8 mouse cellular contexts compared by ENCODE assay signal in the genomic region with DNA sequence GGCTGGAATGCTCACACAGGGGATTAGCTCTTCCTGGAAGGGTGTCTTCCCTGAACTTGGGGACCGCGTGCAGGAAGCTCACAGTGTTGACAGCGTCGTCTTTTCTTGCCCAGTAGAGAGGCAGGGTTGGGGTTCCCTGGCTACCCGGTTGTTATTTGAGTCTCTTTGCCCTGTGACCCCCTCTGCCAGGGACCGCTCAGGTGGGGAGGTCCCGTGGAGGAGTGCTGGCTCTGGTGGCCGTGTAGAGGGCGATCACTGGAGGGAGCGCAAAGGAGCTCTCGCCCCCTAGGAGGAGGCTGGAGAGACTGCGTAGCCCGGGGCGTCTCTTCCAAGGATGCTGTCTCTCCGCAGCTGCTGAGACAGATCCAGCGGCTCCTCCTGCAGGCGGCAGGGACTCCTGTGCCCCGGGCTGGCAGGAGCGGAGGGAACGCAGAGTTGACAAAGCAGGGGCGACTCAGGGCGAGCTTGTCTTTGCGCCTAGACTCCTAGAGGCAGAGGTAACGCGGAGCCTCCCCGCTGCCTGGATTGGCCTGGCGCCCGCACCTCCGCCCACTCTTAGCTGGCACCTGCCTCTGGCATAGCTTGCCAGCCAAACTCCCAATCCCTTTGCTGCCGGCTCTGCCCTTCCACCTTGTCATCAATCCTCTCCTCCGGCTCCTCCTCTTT. TPM values are rescaled to one million over a fixed set of nuclear protein-coding genes. Genes with fewer than 3 reads are reported as not detected.
DNase-seq lines count a peak whose midpoint lies in the region; ATAC-seq and TF ChIP-seq lines count a peak whose summit lies in the region.

A gene (minus strand): TSS at position 499 of the 666 bp plus-strand sequence.

- H3K4me3 ChIP-seq in ES-Bruce4 (ENCODE audit: low read depth, low read length): peak within 1 kb of the TSS; percentile 73
- H3K4me3 ChIP-seq in bone marrow macrophage, adult 2 months (ENCODE audit: insufficient read depth, low read length): peak within 1 kb of the TSS; percentile 47
- peak within 1 kb of the TSS; percentile 44 for H3K4me3 ChIP-seq in forebrain, embryonic 11.5 days (ENCODE audit: low read depth, low read length)
- peak within 1 kb of the TSS; percentile 67 for H3K4me3 ChIP-seq in heart, embryonic 16.5 days (ENCODE audit: low read length)
- H3K4me3 ChIP-seq in liver, embryonic 11.5 days (ENCODE audit: low read depth, low read length): peak within 1 kb of the TSS; percentile 52

- no peaks in the 10 kb centered on the region for H3K9me3 ChIP-seq in ES-Bruce4 (replicated peaks; ENCODE audit: control insufficient read depth, insufficient read depth, low read length, poor library complexity, severe bottlenecking)
- no peaks in the 10 kb centered on the region for H3K9me3 ChIP-seq in forebrain, embryonic 11.5 days (ENCODE audit: control insufficient read depth, low read length)
- no peaks in the 10 kb centered on the region for H3K9me3 ChIP-seq in heart, embryonic 16.5 days (replicated peaks; ENCODE audit: control insufficient read depth, low read length)
- no peaks in the 10 kb centered on the region for H3K9me3 ChIP-seq in liver, embryonic 11.5 days (ENCODE audit: control insufficient read depth, low read length)

- H3K4me2 ChIP-seq in forebrain, embryonic 11.5 days (ENCODE audit: low read depth, low read length, severe bottlenecking): peak within 1 kb of the TSS; percentile 93
- H3K4me2 ChIP-seq in heart, embryonic 16.5 days (ENCODE audit: low read depth, low read length): peak within 1 kb of the TSS; percentile 98
- peak within 1 kb of the TSS; percentile 77 for H3K4me2 ChIP-seq in liver, embryonic 11.5 days

- peak; percentile 72 for DNase-seq in forebrain, embryonic 11.5 days (ENCODE audit: low spot score)
- peak; percentile 73 for DNase-seq in kidney, postnatal 10 days
- peak; percentile 43 for DNase-seq in liver, embryonic 11.5 days (ENCODE audit: low spot score)
- DNase-seq in testis, postnatal 14 days (ENCODE audit: low spot score): peak; percentile 13

- no peak for TF ChIP-seq POLR2A in ES-Bruce4 (IDR thresholded peaks at IDR 0.05; ENCODE audit: insufficient read depth, low read length)
- no peak for TF ChIP-seq POLR2A in bone marrow macrophage, adult 2 months (IDR thresholded peaks at IDR 0.05; ENCODE audit: borderline replicate concordance, low read depth, low read length)

- ATAC-seq in forebrain, embryonic 11.5 days (replicated peaks; ENCODE audit: low FRiP score): peak; percentile 72
- peak; percentile 55 for ATAC-seq in heart, embryonic 16.5 days (replicated peaks; ENCODE audit: extremely low read depth, insufficient read depth, low FRiP score)
- no peak for ATAC-seq in liver, embryonic 11.5 days (replicated peaks; ENCODE audit: low FRiP score)
- ATAC-seq in monocyte, adult 5-6 weeks (replicated peaks; ENCODE audit: insufficient number of reproducible peaks, low FRiP score, low TSS enrichment, poor library complexity, severe bottlenecking): peak; percentile 38; the same call in 1 of the 2 replicates

- no peak within 1 kb of the TSS for H3K27ac ChIP-seq in ES-Bruce4 (ENCODE audit: insufficient read depth, low read length)
- no peak within 1 kb of the TSS for H3K27ac ChIP-seq in bone marrow macrophage, adult 2 months (ENCODE audit: insufficient read depth, low read depth, low read length)
- H3K27ac ChIP-seq in forebrain, embryonic 11.5 days (ENCODE audit: low read depth, low read length): no peak within 1 kb of the TSS
- H3K27ac ChIP-seq in heart, embryonic 16.5 days (ENCODE audit: low read length): peak within 1 kb of the TSS; percentile 0
- H3K27ac ChIP-seq in liver, embryonic 11.5 days (ENCODE audit: low read depth, low read length): peak within 1 kb of the TSS; percentile 49

- no peaks in the 10 kb centered on the region for H3K4me1 ChIP-seq in ES-Bruce4 (ENCODE audit: control insufficient read depth, insufficient read depth, low read length)
- peaks cover 8% of the 10 kb centered on the region for H3K4me1 ChIP-seq in bone marrow macrophage, adult 2 months (ENCODE audit: control insufficient read depth, insufficient read depth, low read length)
- peaks cover 5% of the 10 kb centered on the region; the same call in 1 of the 2 replicates for H3K4me1 ChIP-seq in forebrain, embryonic 11.5 days (replicated peaks; ENCODE audit: control insufficient read depth, insufficient read depth, low read length)
- H3K4me1 ChIP-seq in heart, embryonic 16.5 days (ENCODE audit: control insufficient read depth, insufficient read depth, low read length): peaks cover 17% of the 10 kb centered on the region
- H3K4me1 ChIP-seq in liver, embryonic 11.5 days (replicated peaks; ENCODE audit: control insufficient read depth, insufficient read depth, low read length): no peaks in the 10 kb centered on the region; the same call in 1 of the 2 replicates

- WGBS in forebrain, embryonic 11.5 days: 2% methylated on average over 31 of the region's 31 CpGs
- under 1% methylated on average over 31 of the region's 31 CpGs for WGBS in heart, embryonic 16.5 days
- 3% methylated on average over 31 of the region's 31 CpGs for WGBS in liver, embryonic 11.5 days

- no peaks in the 10 kb centered on the region for H3K36me3 ChIP-seq in ES-Bruce4 (ENCODE audit: control insufficient read depth, insufficient read depth, low read length, poor library complexity, severe bottlenecking)
- H3K36me3 ChIP-seq in forebrain, embryonic 11.5 days (ENCODE audit: control insufficient read depth, insufficient read depth, low read length): no peaks in the 10 kb centered on the region
- H3K36me3 ChIP-seq in heart, embryonic 16.5 days (ENCODE audit: control insufficient read depth, insufficient read depth): no peaks in the 10 kb centered on the region
- no peaks in the 10 kb centered on the region for H3K36me3 ChIP-seq in liver, embryonic 11.5 days (ENCODE audit: control insufficient read depth, insufficient read depth, low read length)

- TF ChIP-seq CTCF in ES-Bruce4 (IDR thresholded peaks at IDR 0.05; ENCODE audit: low read depth, low read length): peak; percentile 15
- no peak for TF ChIP-seq CTCF in bone marrow macrophage, adult 2 months (IDR thresholded peaks at IDR 0.05; ENCODE audit: low read depth, low read length)

- peaks cover 9% of the 10 kb centered on the region; the same call in 1 of the 2 replicates for H3K27me3 ChIP-seq in ES-Bruce4 (ENCODE audit: control insufficient read depth, insufficient read depth, low read length, poor library complexity, severe bottlenecking)
- peaks cover 14% of the 10 kb centered on the region; the same call in 1 of the 2 replicates for H3K27me3 ChIP-seq in forebrain, embryonic 11.5 days (ENCODE audit: control insufficient read depth, insufficient read depth, low read length)
- no peaks in the 10 kb centered on the region for H3K27me3 ChIP-seq in heart, embryonic 16.5 days (ENCODE audit: control insufficient read depth, insufficient read depth, low read length)
- peaks cover 18% of the 10 kb centered on the region for H3K27me3 ChIP-seq in liver, embryonic 11.5 days (replicated peaks; ENCODE audit: control insufficient read depth, insufficient read depth, low read length)

- TF ChIP-seq EP300 in ES-Bruce4 (IDR thresholded peaks at IDR 0.05; ENCODE audit: insufficient read depth, low read depth, low read length): no peak

- peak within 1 kb of the TSS; percentile 51 for H3K9ac ChIP-seq in ES-Bruce4 (ENCODE audit: low read depth, poor library complexity, severe bottlenecking)
- H3K9ac ChIP-seq in forebrain, embryonic 11.5 days (ENCODE audit: low read length): peak within 1 kb of the TSS; percentile 49
- H3K9ac ChIP-seq in heart, embryonic 16.5 days (ENCODE audit: low read length): peak within 1 kb of the TSS; percentile 74
- H3K9ac ChIP-seq in liver, embryonic 11.5 days (ENCODE audit: low read depth, low read length): peak within 1 kb of the TSS; percentile 58

RNA-seq across cellular contexts. Expression of the gene that starts here (rescaled TPM):
- 0.35 TPM in 1 of 2 replicates, not detected in the other for polyA plus RNA-seq in ES-Bruce4 (2011; ENCODE audit: insufficient read depth, insufficient read length, low read depth, missing spikeins)
- polyA plus RNA-seq in bone marrow macrophage, adult 2 months (2012; ENCODE audit: insufficient read depth, insufficient read length, missing spikeins): 0.31 and 0.48 TPM in 2 replicates
- 2.3 and 3.0 TPM in 2 replicates for polyA plus RNA-seq in forebrain, embryonic 11.5 days (2014; fragmentation: Nextera tagmentation; extraction: Ambion mirVana)
- polyA plus RNA-seq in heart, embryonic 16.5 days (2015; fragmentation: Nextera tagmentation; extraction: Ambion mirVana): 3.1 and 3.4 TPM in 2 replicates
- 7.8 and 8.7 TPM in 2 replicates for polyA plus RNA-seq in liver, embryonic 11.5 days (2014; fragmentation: Nextera tagmentation; extraction: Ambion mirVana)
- total RNA-seq in monocyte, adult 5-6 weeks (2017): 2.3 to 8.6 TPM (median 3.2 TPM) in 3 replicates

Comparison
In these comparisons a context has a peak if more than half of its experiments do, and no peak if none do; other contexts are left out.
1. H3K27ac ChIP-seq: peak in heart, embryonic 16.5 days (single experiment) and liver, embryonic 11.5 days (single experiment); none in ES-Bruce4 (single experiment), bone marrow macrophage, adult 2 months (single experiment) and forebrain, embryonic 11.5 days (single experiment).
2. DNase-seq: peak in every context shown above with its lines; median percentile 73 in kidney, postnatal 10 days; 72 in forebrain, embryonic 11.5 days; 43 in liver, embryonic 11.5 days; 13 in testis, postnatal 14 days.
3. Peak in every context shown above with its lines, with median percentiles within 50 percentile points of each other: H3K4me3 ChIP-seq, H3K9ac ChIP-seq and H3K4me2 ChIP-seq.